Mouse (Mus musculus) central nervous system, embryonic 11.5 days (tissue): ENCODE results near the gene Sirpb1c. TPM values are rescaled to one million over a fixed set of nuclear protein-coding genes. Genes with fewer than 3 reads are reported as not detected.

Experiments
- polyA plus RNA-seq: library from polyadenylated mRNA; depleted of rRNA; stranded (reverse); fragments of >200 nt; gene quantifications from 2 replicates; pipeline ENCODE4 v1.2.3, GENCODE M21; 2012; rRNA removed

Sirpb1c gene
- not detected in 2 replicates for polyA plus RNA-seq

DNA sequence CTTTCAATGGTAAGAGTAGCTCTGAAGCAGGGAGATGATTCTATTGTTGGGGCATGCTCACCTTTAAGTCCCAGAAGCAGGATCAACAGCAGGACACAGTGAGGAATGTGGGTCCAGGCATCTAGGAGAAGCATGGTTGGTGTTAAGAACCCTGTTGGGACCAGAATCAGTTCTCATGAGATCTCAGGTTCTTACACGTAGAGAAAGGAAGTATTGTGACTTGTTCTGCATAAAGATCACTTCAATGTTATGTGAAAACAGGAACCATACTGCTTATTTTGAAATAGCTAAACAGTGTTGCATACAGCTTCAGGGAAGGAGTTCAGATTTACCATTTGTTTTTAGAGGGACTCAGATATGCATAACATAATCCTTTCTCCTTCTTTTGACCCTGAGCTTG, at the start of gene Sirpb1c:
TSS of gene Sirpb1c (minus strand) at position 249 of the 400 bp plus-strand sequence.

Other genes starting within 250 kb of the Sirpb1c start
- gene Gm5150, start 157.9 kb upstream of the Sirpb1c start, polyA plus RNA-seq = 0.10 TPM in 1 of 2 replicates, not detected in the other